Mouse (Mus musculus) naive thymus-derived CD4-positive, alpha-beta T cell, adult 5 months (primary cell): Measurements from ENCODE around the gene Asah2. TPM values are rescaled to one million over a fixed set of nuclear protein-coding genes. Genes with fewer than 3 reads are reported as not detected.

ENCODE experiments used
- polyA plus RNA-seq: library from polyadenylated mRNA; unstranded; fragments of 100-300 nt; shearing (Covaris generic); gene quantifications from one replicate; pipeline ENCODE4 v1.2.1, GENCODE M21; 2017

The Asah2 gene
- polyA plus RNA-seq, result 0.40 TPM

DNA sequence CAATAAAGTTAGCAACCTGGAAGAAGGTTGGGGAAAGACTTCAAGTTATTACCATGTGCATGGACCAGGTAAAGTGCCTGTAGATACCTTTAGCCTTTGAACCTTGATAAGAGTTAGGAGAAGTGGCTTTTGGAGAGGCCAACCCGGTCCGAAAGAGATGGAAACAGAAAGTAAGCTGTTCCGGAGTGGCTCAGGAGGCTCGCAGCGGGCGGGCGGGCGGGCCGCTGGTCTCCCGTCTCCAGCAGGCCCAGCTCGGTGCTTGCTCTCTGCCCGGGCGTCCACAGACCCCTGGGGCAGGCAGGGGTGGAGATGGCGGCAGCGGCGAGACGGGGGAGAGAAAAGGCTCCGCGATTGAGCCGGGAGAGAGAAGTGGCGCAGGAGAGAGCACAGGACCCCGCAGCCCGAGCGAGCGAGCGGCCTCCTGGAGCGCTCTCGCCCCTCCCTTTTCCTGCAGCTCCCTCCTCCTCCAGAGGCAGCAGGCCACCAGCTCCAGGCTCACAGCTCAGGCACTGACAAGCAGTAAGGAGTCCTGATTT is at the start of gene Asah2:
TSS of gene Asah2 (minus strand) at position 441 of the 536 bp plus-strand sequence.

Other genes with a start within 250 kb of the Asah2 start
- gene A1cf, start 239.4 kb downstream of the Asah2 start, polyA plus RNA-seq, result not detected